Mouse (Mus musculus): ENCODE measurements around the gene Mt1.
A peak's percentile ranks its signal among the peaks of the same experiment; 100 is the strongest.

DNA sequence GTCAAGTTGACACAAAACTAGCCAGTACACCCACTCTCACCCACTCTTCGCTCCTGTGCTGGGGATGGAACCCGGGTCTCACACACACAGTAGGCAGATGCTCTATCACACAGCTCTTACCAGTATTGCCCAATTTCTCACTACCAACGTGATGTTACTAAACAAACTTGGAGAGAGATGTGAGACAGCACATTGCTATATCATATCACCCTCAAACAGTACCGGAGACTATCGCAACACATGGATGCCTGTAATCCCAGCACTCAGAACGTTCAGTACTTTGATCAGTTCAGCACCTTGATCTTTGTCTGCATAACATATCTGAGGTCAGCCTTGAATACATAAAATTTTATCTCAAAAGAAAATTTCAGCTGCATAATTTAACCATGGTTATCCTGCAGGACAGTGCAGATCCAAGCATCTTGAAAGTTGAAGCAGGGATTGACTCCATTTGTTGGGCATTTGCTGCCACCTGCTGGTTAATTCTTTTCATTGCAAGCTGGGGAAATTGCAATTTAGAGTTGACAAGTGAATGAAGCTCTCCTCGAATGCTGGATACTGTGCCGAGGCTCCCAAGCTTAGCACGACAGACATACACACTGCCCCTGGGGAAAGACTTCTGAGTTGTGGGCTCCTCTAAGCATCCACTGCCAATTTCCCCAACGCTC, 20.5 kb downstream of the Mt1 start:
- TF ChIP-seq CTCF (IDR thresholded peaks at IDR 0.05; ENCODE audit: low read depth) (peak; percentile 92), EP300 (IDR thresholded peaks at IDR 0.05; ENCODE audit: low read depth) (no peak)

Data from liver, postnatal 0 days (tissue).